Mouse (Mus musculus): ENCODE measurements around the gene Gm973.

DNA sequence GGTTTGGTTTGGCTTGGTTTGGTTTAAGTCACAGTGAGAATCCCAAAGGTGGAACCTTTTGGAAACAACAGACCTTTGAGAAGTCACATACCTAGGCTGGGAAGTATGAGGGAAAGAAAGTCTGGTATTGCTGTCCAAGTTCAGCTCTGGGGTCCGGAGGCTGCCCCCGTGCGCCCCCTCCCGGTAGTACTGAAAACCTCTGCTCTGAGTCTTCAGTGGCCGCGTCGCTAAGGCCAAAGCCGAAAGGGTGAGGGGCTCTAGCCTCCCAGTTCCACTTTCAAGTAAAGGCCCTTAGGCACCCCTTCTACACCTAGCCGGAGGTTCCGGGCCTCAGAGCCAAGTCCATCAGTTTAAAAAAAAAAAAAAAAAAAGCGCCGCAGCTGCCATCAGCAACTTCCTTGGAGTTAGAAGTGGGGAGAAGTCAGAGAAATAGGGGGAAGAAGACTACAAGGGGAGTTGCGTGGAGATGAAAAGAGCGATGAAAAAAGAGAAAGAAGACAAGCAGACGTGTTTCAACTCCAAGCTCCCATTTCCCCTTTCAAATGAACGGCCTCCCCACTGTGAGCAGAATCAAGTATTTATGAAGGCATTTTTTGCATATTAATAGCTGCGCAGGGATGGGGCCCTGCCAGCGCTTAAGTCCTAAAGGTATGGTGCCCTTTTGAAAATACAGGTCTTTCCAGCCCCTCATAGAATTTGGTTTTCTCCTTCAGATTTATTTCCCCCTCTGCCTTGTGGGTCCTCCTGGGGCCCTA, 68.8 kb downstream of the Gm973 start:
- TF ChIP-seq POLR2A (IDR thresholded peaks at IDR 0.05; ENCODE audit: borderline replicate concordance, low read depth, low read length) (no peak), CTCF (IDR thresholded peaks at IDR 0.05; ENCODE audit: low read depth, low read length) (peak; percentile 87)

Measured in bone marrow macrophage, adult 2 months (primary cell).